Mouse (Mus musculus): ENCODE measurements at regions not wholly inside any gene's neighbourhood (a gene's known extent, or its start where the extent isn't known, plus 50 kb on each side); places are given as distances from the start of the nearest gene placed in this dataset.

GRCm38 (mm10) chr6:118283949-118284568 is 86.5 kb upstream of the Ret start:
- no peak for TF ChIP-seq CTCF (conservative IDR thresholded peaks at IDR 0.05 in 1 of 2, IDR thresholded peaks at IDR 0.05 in 1 of 2; ENCODE audit: low read depth in 2 of 2, low read length in 2 of 2)
- TF ChIP-seq CHD2 (IDR thresholded peaks at IDR 0.05; ENCODE audit: low read length) = no peak
